ENCODE assay signal across 9 mouse cellular contexts in genomic region chr8:87822175-87822574, GRCm38 (mm10).
DNase-seq lines count a peak whose midpoint lies in the region; ATAC-seq lines count a peak whose summit lies in the region.
"Had no signal": no experiment of that assay in that cellular context is flagged by ENCODE, and none has a peak within 500 bp of the region (broad histone marks: within the 10 kb centered on the region; RNA-seq: fewer than 3 reads in every experiment).

No protein-coding gene starts in this region.

- H3K4me2 ChIP-seq in heart, embryonic 16.5 days (ENCODE audit: low read depth, low read length): peak overlapping the region; percentile 22; the same call in 1 of the 2 replicates
- peak overlapping the region; percentile 47 for H3K4me2 ChIP-seq in embryonic facial prominence, embryonic 13.5 days

- H3K4me1 ChIP-seq in heart, embryonic 16.5 days (ENCODE audit: control insufficient read depth, insufficient read depth, low read length): peaks cover 17% of the 10 kb centered on the region
- peaks cover 39% of the 10 kb centered on the region for H3K4me1 ChIP-seq in embryonic facial prominence, embryonic 13.5 days
- H3K4me1 ChIP-seq in limb, embryonic 10.5 days: peaks cover 55% of the 10 kb centered on the region

- H3K27me3 ChIP-seq in heart, embryonic 16.5 days (ENCODE audit: control insufficient read depth, insufficient read depth, low read length): no peaks in the 10 kb centered on the region
- H3K27me3 ChIP-seq in embryonic facial prominence, embryonic 13.5 days: no peaks in the 10 kb centered on the region
- no peaks in the 10 kb centered on the region for H3K27me3 ChIP-seq in limb, embryonic 10.5 days (ENCODE audit: low read depth, poor library complexity, severe bottlenecking)
- H3K27me3 ChIP-seq: stomach, embryonic 15.5 days had no signal

- no peak overlapping the region for H3K4me3 ChIP-seq in heart, embryonic 16.5 days (ENCODE audit: low read length)
- no peak overlapping the region for H3K4me3 ChIP-seq in embryonic facial prominence, embryonic 13.5 days
- H3K4me3 ChIP-seq in limb, embryonic 10.5 days: peak overlapping the region; percentile 15; the same call in 1 of the 2 replicates
- H3K4me3 ChIP-seq: stomach, embryonic 15.5 days had no signal

- no peak overlapping the region for H3K27ac ChIP-seq in heart, embryonic 16.5 days (ENCODE audit: low read length)
- peak overlapping the region; percentile 85 for H3K27ac ChIP-seq in embryonic facial prominence, embryonic 13.5 days
- H3K27ac ChIP-seq in limb, embryonic 10.5 days: peak overlapping the region; percentile 86
- H3K27ac ChIP-seq: stomach, embryonic 15.5 days had no signal

- no peaks in the 10 kb centered on the region for H3K36me3 ChIP-seq in heart, embryonic 16.5 days (ENCODE audit: control insufficient read depth, insufficient read depth)
- 0 out of 2 replicates have a peak, but pooled peaks cover 5% of the 10 kb centered on the region for H3K36me3 ChIP-seq in embryonic facial prominence, embryonic 13.5 days
- H3K36me3 ChIP-seq in limb, embryonic 10.5 days: peaks cover 13% of the 10 kb centered on the region
- H3K36me3 ChIP-seq: stomach, embryonic 15.5 days had no signal

- 44% methylated on average over 11 of the region's 11 CpGs for WGBS in heart, embryonic 16.5 days
- WGBS in embryonic facial prominence, embryonic 13.5 days: 19% methylated on average over 11 of the region's 11 CpGs
- 35% methylated on average over 11 of the region's 11 CpGs for WGBS in limb, embryonic 10.5 days

- H3K9ac ChIP-seq in heart, embryonic 16.5 days (ENCODE audit: low read length): no peak overlapping the region
- H3K9ac ChIP-seq in embryonic facial prominence, embryonic 13.5 days: peak overlapping the region; percentile 52
- H3K9ac ChIP-seq: stomach, embryonic 15.5 days had no signal

- no peak for ATAC-seq in heart, embryonic 16.5 days (replicated peaks; ENCODE audit: extremely low read depth, insufficient read depth, low FRiP score)
- ATAC-seq in embryonic facial prominence, embryonic 13.5 days (ENCODE audit: insufficient number of reproducible peaks, insufficient read depth, low FRiP score, low TSS enrichment, low read depth): peak; percentile 58; the same call in 1 of the 2 replicates
- no peak for ATAC-seq in granulocyte monocyte progenitor cell, adult 5-6 weeks (replicated peaks; ENCODE audit: poor library complexity, severe bottlenecking)

- intact Hi-C loops in heart, postnatal 36 days (cut with DNase I): no loop called here

- H3K9me3 ChIP-seq in heart, embryonic 16.5 days (replicated peaks; ENCODE audit: control insufficient read depth, low read length): no peaks in the 10 kb centered on the region
- H3K9me3 ChIP-seq in embryonic facial prominence, embryonic 13.5 days: no peaks in the 10 kb centered on the region
- no peaks in the 10 kb centered on the region for H3K9me3 ChIP-seq in limb, embryonic 10.5 days (replicated peaks)
- H3K9me3 ChIP-seq: stomach, embryonic 15.5 days had no signal

- DNase-seq in heart, postnatal 36 days: no peak
- DNase-seq in MN1 (ENCODE audit: low spot score): peak; percentile 46
- peak; percentile 57 for DNase-seq in limb, embryonic 10.5 days (ENCODE audit: low spot score)
- no peak for DNase-seq in ovary, postnatal 36 days (ENCODE audit: low spot score)
- DNase-seq in thymus, postnatal 14 days: no peak

Comparison
In these comparisons a context has a peak if more than half of its experiments do, and no peak if none do; other contexts are left out.
1. DNase-seq: peak in MN1 (single experiment) and limb, embryonic 10.5 days (single experiment); none in heart, postnatal 36 days (0 of 2), ovary, postnatal 36 days (single experiment) and thymus, postnatal 14 days (single experiment).